ENCODE assay signal across 15 mouse cellular contexts in genomic region chr19:41270906-41271305, GRCm38 (mm10). TPM values are rescaled to one million over a fixed set of nuclear protein-coding genes. Genes with fewer than 3 reads are reported as not detected.
DNase-seq lines count a peak whose midpoint lies in the region; ATAC-seq and TF ChIP-seq lines count a peak whose summit lies in the region.
"Had no signal": no experiment of that assay in that cellular context is flagged by ENCODE, and none has a peak within 500 bp of the region (broad histone marks: within the 10 kb centered on the region; RNA-seq: fewer than 3 reads in every experiment).

No protein-coding gene starts in this region.

- TF ChIP-seq CTCF in embryonic fibroblast, embryonic 13.5 days (IDR thresholded peaks at IDR 0.05; ENCODE audit: borderline replicate concordance, insufficient read depth, low read length), result no peak

- no peak overlapping the region for H3K9ac ChIP-seq in limb, embryonic 15.5 days
- H3K9ac ChIP-seq: embryonic facial prominence, embryonic 13.5 days; embryonic facial prominence, embryonic 15.5 days; forebrain, embryonic 13.5 days; forebrain, embryonic 15.5 days; forebrain, postnatal 0 days had no signal

- no peaks in the 10 kb centered on the region for H3K9me3 ChIP-seq in limb, embryonic 15.5 days
- H3K9me3 ChIP-seq in limb, embryonic 10.5 days (replicated peaks), result no peaks in the 10 kb centered on the region
- H3K9me3 ChIP-seq: embryonic facial prominence, embryonic 13.5 days; embryonic facial prominence, embryonic 15.5 days; forebrain, embryonic 13.5 days; forebrain, embryonic 15.5 days had no signal

- no peak overlapping the region for H3K4me2 ChIP-seq in limb, embryonic 15.5 days
- H3K4me2 ChIP-seq: embryonic facial prominence, embryonic 13.5 days; embryonic facial prominence, embryonic 15.5 days; forebrain, embryonic 13.5 days; forebrain, embryonic 15.5 days had no signal

- 0 out of 2 replicates have a peak overlapping the region, but pooled peaks have one; percentile 29 for H3K27ac ChIP-seq in limb, embryonic 15.5 days
- no peak overlapping the region for H3K27ac ChIP-seq in limb, embryonic 10.5 days
- H3K27ac ChIP-seq in embryonic fibroblast, embryonic 13.5 days (ENCODE audit: insufficient read depth, low read length), result peak overlapping the region; percentile 54; the same call in 1 of the 2 replicates
- H3K27ac ChIP-seq: embryonic facial prominence, embryonic 13.5 days; embryonic facial prominence, embryonic 15.5 days; forebrain, embryonic 13.5 days; forebrain, embryonic 15.5 days had no signal

- no peak overlapping the region for H3K4me3 ChIP-seq in limb, embryonic 15.5 days
- H3K4me3 ChIP-seq in limb, embryonic 10.5 days, result no peak overlapping the region
- H3K4me3 ChIP-seq in embryonic fibroblast, embryonic 13.5 days (ENCODE audit: insufficient read depth, low read length), result no peak overlapping the region
- H3K4me3 ChIP-seq: embryonic facial prominence, embryonic 13.5 days; embryonic facial prominence, embryonic 15.5 days; forebrain, embryonic 13.5 days; forebrain, embryonic 15.5 days had no signal

- 74% methylated on average over 7 of the region's 7 CpGs for WGBS in limb, embryonic 15.5 days
- WGBS in limb, embryonic 10.5 days, result 86% methylated on average over 7 of the region's 7 CpGs

- no peaks in the 10 kb centered on the region for H3K4me1 ChIP-seq in limb, embryonic 15.5 days
- H3K4me1 ChIP-seq in limb, embryonic 10.5 days, result no peaks in the 10 kb centered on the region
- H3K4me1 ChIP-seq in embryonic fibroblast, embryonic 13.5 days (ENCODE audit: control insufficient read depth, insufficient read depth, low read length), result peaks cover 4% of the 10 kb centered on the region; the same call in 1 of the 2 replicates
- H3K4me1 ChIP-seq: embryonic facial prominence, embryonic 13.5 days; embryonic facial prominence, embryonic 15.5 days; forebrain, embryonic 15.5 days had no signal

- H3K27me3 ChIP-seq in limb, embryonic 15.5 days, result no peaks in the 10 kb centered on the region
- 0 out of 2 replicates have a peak, but pooled peaks cover 12% of the 10 kb centered on the region for H3K27me3 ChIP-seq in limb, embryonic 10.5 days (ENCODE audit: low read depth, poor library complexity, severe bottlenecking)
- H3K27me3 ChIP-seq: embryonic facial prominence, embryonic 13.5 days; forebrain, embryonic 13.5 days; forebrain, embryonic 15.5 days had no signal

- DNase-seq in limb, embryonic 10.5 days (ENCODE audit: low spot score), result no peak
- no peak for DNase-seq in embryo, embryonic 9.5 days (ENCODE audit: extremely low spot score)
- DNase-seq: cerebellum, adult 11-12 months; cerebellum, adult 2 months; cerebellum, adult 9-10 months; cerebellum, postnatal 25 days had no signal

- no peak for TF ChIP-seq POLR2A in embryonic fibroblast, embryonic 13.5 days (IDR thresholded peaks at IDR 0.05; ENCODE audit: low read depth, low read length)

- ATAC-seq in limb, embryonic 15.5 days (ENCODE audit: insufficient number of reproducible peaks, low FRiP score, low TSS enrichment, low read depth), result no peak
- no peak for ATAC-seq in megakaryocyte, adult 5-6 weeks (ENCODE audit: poor library complexity, severe bottlenecking)
- ATAC-seq: activated CD4-positive, CD25-positive, alpha-beta regulatory T cell, adult 4 months; forebrain, embryonic 13.5 days; forebrain, embryonic 15.5 days had no signal

- H3K36me3 ChIP-seq in limb, embryonic 15.5 days, result no peaks in the 10 kb centered on the region
- H3K36me3 ChIP-seq in limb, embryonic 10.5 days, result no peaks in the 10 kb centered on the region
- H3K36me3 ChIP-seq: embryonic facial prominence, embryonic 13.5 days; embryonic facial prominence, embryonic 15.5 days; forebrain, embryonic 15.5 days had no signal

RNA-seq across cellular contexts. Expression of gene Tm9sf3, which starts 7.1 kb away (rescaled TPM):
- polyA plus RNA-seq in limb, embryonic 15.5 days (2015; fragmentation: Nextera tagmentation; extraction: Ambion mirVana), result 129 and 147 TPM in 2 replicates
- polyA plus RNA-seq in limb, embryonic 10.5 days (2016; fragmentation: Nextera tagmentation; extraction: Ambion mirVana), result 88.8 and 112 TPM in 2 replicates
- 269 and 273 TPM in 2 replicates for polyA plus RNA-seq in embryonic fibroblast, embryonic 13.5 days (2011; ENCODE audit: insufficient read length, low read depth, missing spikeins)
- total RNA-seq in megakaryocyte, adult 5-6 weeks (2015), result 134 and 153 TPM in 2 replicates
- total RNA-seq in megakaryocyte, adult 5-6 weeks (2017), result 234 and 235 TPM in 2 replicates
